Mouse (Mus musculus): ENCODE data around the gene Tshz2. TPM values are rescaled to one million over a fixed set of nuclear protein-coding genes. Genes with fewer than 3 reads are reported as not detected.

Tshz2 gene
- total RNA-seq, 2 experiments from 2014 or later, result 10.3 to 14.8 TPM

DNA sequence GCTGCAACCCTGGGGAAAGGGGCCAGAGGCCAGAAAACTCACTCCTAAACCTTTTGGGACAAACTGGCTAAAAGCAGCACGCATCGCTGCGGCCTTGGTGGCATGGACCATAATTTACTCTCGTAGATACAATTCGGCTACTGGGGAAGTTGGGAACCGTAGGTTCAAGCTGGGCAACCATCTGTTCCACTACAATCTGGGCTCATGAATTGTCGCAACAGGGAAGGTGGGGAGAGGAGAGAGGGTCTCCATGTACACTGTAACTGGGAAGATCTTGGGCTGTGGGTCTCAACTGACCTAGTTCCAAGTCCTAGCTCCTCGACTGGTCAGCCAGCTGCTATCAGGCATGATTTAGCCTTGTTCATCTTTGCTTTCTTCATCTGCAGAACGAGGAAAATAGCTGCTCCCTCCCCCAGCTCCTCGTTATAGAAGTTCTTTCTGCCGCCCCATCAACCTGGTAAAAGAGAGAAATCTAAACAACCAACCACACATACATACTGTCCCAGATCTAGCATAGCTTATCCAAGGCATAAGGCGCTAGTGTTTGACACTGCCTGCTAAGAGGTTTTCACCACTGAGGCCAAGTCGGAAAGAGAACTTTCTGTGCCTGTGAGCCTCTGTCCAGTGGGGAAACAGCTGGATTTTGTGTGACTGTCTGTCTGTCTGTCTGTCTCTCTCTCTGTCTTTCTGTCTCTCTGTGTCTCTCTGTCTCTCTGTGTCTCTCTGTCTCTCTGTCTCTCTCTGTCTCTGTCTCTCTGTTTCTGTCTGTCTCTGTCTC is 25.7 kb upstream of the Tshz2 start:
- intact Hi-C loops (cut with DNase I), result no loop called here
- no peak for TF ChIP-seq CTCF (IDR thresholded peaks at IDR 0.05)
- Histone ChIP-seq H3K27ac (no peak overlapping the region), H3K4me3 (no peak overlapping the region)
- no peak for DNase-seq

DNA sequence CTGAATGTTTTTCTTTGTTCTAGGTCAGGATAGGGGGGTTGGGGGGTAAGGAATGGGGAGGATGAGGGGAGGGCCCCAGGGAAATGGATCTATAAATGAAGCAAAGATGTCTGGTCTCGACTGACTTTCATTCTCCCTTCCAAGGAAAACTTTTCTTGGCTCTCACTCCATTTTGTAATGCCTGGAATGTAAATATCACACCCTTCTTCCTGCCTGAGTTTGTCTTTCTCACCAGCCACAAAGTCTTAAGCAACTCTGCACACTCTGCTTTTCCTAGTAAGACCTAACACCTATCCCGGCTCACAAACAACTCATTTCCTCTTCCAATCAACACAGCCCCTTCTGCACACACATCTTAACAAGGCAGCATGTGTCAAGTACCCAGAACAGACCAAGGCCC is 25.0 kb upstream of the Tshz2 start:
- DNase-seq, result no peak
- intact Hi-C loops (cut with DNase I), result no loop called here
- TF ChIP-seq CTCF (IDR thresholded peaks at IDR 0.05), result no peak
- Histone ChIP-seq H3K4me3 (no peak overlapping the region), H3K27ac (no peak overlapping the region)

DNA sequence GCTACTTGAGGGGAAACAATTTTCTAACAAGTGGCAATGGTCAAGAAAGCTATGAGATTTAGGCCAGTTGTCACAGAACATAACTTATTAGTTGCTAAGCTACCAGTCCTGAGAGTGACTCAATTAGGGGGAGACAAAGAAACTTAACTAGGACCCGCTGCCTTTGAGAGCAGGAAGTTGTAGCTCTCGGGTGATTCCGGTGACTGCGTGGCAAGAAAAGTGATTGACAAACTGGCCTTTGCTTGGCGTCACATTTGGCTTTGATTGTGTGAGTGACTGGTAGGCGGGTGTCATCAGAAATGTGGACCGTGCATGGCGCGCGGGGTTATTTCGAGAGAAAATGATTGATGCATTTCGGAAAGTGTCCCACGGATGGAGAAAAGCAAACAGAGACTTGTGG is 22.9 kb upstream of the Tshz2 start:
- no peak overlapping the region for H3K4me3 ChIP-seq
- no peak for TF ChIP-seq CTCF (IDR thresholded peaks at IDR 0.05)
- intact Hi-C loops (cut with DNase I), result no loop called here
- H3K27ac ChIP-seq, result no peak overlapping the region
- DNase-seq, result no peak

DNA sequence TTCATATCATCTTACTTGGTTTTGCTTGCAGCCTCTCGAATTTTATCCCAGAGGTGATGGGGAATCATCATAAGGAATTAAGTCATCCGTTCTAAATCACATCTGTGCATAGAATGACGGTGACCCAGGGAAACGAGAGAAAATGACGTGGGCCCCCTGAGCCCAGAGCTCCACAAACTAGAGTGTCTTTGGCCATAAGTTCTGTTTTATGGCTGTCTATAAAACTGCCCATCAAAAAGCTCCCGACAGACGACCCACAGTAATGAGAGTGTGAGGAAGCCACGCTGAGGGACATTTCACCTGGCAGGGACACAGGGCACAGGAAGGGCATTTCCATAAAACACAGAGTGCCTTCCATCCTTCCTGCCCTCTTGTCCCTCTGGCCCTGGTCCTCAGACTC is 21.9 kb upstream of the Tshz2 start:
- intact Hi-C loops (cut with DNase I), result no loop called here
- Histone ChIP-seq H3K4me3 (no peak overlapping the region), H3K27ac (no peak overlapping the region)
- no peak for TF ChIP-seq CTCF (IDR thresholded peaks at IDR 0.05)
- no peak for DNase-seq

DNA sequence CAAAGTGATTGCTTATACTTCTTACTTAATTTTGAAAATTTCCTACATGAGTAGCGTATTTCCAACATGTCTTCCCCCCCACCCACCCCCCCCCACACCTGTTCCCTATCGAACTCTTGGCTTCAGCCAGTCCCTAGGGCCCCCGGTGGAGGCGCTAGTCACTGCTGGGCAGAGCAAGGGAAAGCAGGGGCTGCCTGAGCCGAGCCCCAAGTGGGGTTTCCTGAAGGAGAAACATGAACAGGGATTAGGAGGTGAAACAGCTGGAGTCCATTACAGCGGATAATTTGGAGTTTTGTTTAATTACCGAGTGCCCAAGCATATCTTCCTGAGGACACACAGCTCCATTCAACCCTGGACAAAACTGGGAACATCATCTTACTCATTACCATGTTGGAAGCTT is 21.3 kb upstream of the Tshz2 start:
- intact Hi-C loops (cut with DNase I), result no loop called here
- TF ChIP-seq CTCF (IDR thresholded peaks at IDR 0.05), result no peak
- no peak overlapping the region for H3K4me3 ChIP-seq
- DNase-seq, result no peak
- no peak overlapping the region for H3K27ac ChIP-seq

GRCm38 (mm10) chr2:169614683-169615082 is 18.1 kb upstream of the Tshz2 start:
- intact Hi-C loops (cut with DNase I), result no loop called here
- no peak for DNase-seq
- Histone ChIP-seq H3K4me3 (no peak overlapping the region), H3K27ac (no peak overlapping the region)
- TF ChIP-seq CTCF (IDR thresholded peaks at IDR 0.05), result no peak

DNA sequence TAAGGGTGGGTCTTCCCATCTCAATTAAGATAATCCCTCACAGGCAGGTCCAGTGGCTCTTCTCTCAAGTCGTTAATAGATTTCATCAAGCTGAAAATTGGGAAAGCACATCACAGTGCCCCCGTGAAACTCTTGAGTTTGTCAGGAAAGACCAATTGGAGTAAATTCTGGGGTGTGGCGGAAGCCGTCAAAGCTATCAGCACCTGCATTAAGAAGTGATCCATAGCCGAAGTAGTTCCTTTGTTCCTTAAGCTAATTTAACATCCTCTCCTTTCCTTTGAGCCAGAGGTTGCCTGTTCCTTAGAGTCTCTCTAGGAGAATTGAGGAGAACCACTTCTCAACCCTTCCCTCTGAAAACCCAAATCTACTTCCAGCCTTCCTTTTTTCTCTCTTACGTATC is 16.8 kb upstream of the Tshz2 start:
- intact Hi-C loops (cut with DNase I), result no loop called here
- no peak overlapping the region for H3K27ac ChIP-seq
- no peak overlapping the region for H3K4me3 ChIP-seq
- DNase-seq, result no peak
- no peak for TF ChIP-seq CTCF (IDR thresholded peaks at IDR 0.05)

DNA sequence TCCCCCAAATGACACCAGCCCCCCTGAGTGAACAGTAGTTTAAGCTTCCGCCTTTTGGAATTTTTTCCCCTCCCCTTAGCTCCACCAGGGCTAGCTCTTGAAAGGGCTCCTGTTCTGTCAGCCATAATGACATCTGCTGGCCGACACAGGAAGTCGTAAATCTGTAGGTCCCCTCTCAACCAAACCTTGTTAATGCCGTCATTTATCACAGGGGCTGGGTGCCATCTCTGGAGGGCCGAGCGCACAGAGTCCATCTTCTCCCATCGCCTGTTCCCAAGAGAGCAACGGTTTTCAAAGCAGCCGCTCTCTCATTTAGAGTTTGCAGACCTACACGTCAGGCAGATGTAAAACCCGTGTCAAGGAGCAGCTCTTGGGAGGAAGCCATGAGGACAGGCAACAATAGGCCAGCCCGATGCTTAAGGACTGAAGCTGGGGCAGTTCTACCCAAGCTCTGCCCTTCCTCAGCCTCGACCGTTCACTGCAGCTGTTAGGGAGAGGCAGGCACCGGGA is 11.6 kb upstream of the Tshz2 start:
- peak; percentile 12; the same call in 1 of the 2 replicates for TF ChIP-seq CTCF (IDR thresholded peaks at IDR 0.05)
- intact Hi-C loops (cut with DNase I), result no loop called here
- peak overlapping the region; percentile 28 for H3K27ac ChIP-seq
- H3K4me3 ChIP-seq, result peak overlapping the region; percentile 57
- no peak for DNase-seq

GRCm38 (mm10) chr2:169630070-169630469 is 2.7 kb upstream of the Tshz2 start:
- Histone ChIP-seq H3K4me3 (no peak overlapping the region), H3K27ac (no peak overlapping the region)
- TF ChIP-seq CTCF (IDR thresholded peaks at IDR 0.05), result no peak
- DNase-seq, result no peak
- intact Hi-C loops (cut with DNase I), result no loop called here

GRCm38 (mm10) chr2:169633491-169634289 is 877 bp downstream of the Tshz2 start:
- Histone ChIP-seq H3K4me3 (peak overlapping the region; percentile 91), H3K27ac (peak overlapping the region; percentile 95)
- intact Hi-C loops (cut with DNase I), result no loop called here
- no peak; the same call in 1 of the 2 replicates for TF ChIP-seq CTCF (IDR thresholded peaks at IDR 0.05)
- DNase-seq, result peak; percentile 43

- peak overlapping the region; percentile 91 for H3K4me3 ChIP-seq
- H3K27ac ChIP-seq, result peak overlapping the region; percentile 95
- intact Hi-C loops (cut with DNase I), result loop anchor here (5.0 kb wide), 1 partner anchor 38 kb away; no protein-coding TSS in a partner anchor
- no peak for DNase-seq
- no peak for TF ChIP-seq CTCF (IDR thresholded peaks at IDR 0.05)
Observed at GRCm38 (mm10) chr2:169634619-169635382, 2.0 kb downstream of the Tshz2 start.

- intact Hi-C loops (cut with DNase I), result loop anchor here (5.0 kb wide), 1 partner anchor 37 kb away; no protein-coding TSS in a partner anchor
Observed at GRCm38 (mm10) chr2:169635428-169635827, 2.6 kb downstream of the Tshz2 start.

More at GRCm38 (mm10) chr2:169635428-169635827, 2.6 kb downstream of the Tshz2 start:
- DNase-seq, result no peak
- Histone ChIP-seq H3K4me3 (peak overlapping the region; percentile 91), H3K27ac (peak overlapping the region; percentile 95)
- TF ChIP-seq CTCF (IDR thresholded peaks at IDR 0.05), result no peak
